Mouse (Mus musculus) regulatory T cell (primary cell): ENCODE results near the gene Thsd4.

Source experiments
- in situ Hi-C: fragments of 300-600 bp; cut with MboI, MseI; formaldehyde crosslinking; loops from one replicate; pipeline ENCODE4 v1.15.1; 2025; ENCODE audit warnings: high pct_unique_total_duplicates

Gene Thsd4

GRCm38 (mm10) chr9:60519601-60520000 is 2.2 kb downstream of the Thsd4 start:
- in situ Hi-C loops = no loop called here

GRCm38 (mm10) chr9:60518216-60518615 is 3.6 kb downstream of the Thsd4 start:
- in situ Hi-C loops = no loop called here

- in situ Hi-C loops = no loop called here
Observed at GRCm38 (mm10) chr9:60517148-60517547, 4.7 kb downstream of the Thsd4 start.

GRCm38 (mm10) chr9:60516379-60516778 is 5.5 kb downstream of the Thsd4 start:
- in situ Hi-C loops = no loop called here

GRCm38 (mm10) chr9:60513329-60513788 is 8.5 kb downstream of the Thsd4 start:
- in situ Hi-C loops = no loop called here

- in situ Hi-C loops = no loop called here
Observed at GRCm38 (mm10) chr9:60510876-60511275, 11.0 kb downstream of the Thsd4 start.

- in situ Hi-C loops = no loop called here
Observed at GRCm38 (mm10) chr9:60506136-60506535, 15.7 kb downstream of the Thsd4 start.

- in situ Hi-C loops = no loop called here
Observed at GRCm38 (mm10) chr9:60504378-60505285, 17.2 kb downstream of the Thsd4 start.

GRCm38 (mm10) chr9:60502220-60502619 is 19.6 kb downstream of the Thsd4 start:
- in situ Hi-C loops = no loop called here

- in situ Hi-C loops = no loop called here
Observed at GRCm38 (mm10) chr9:60501504-60502179, 20.2 kb downstream of the Thsd4 start.

GRCm38 (mm10) chr9:60492275-60492974 is 29.4 kb downstream of the Thsd4 start:
- in situ Hi-C loops = no loop called here

- in situ Hi-C loops = no loop called here
Observed at GRCm38 (mm10) chr9:60491489-60492100, 30.3 kb downstream of the Thsd4 start.

GRCm38 (mm10) chr9:60491079-60491478 is 30.8 kb downstream of the Thsd4 start:
- in situ Hi-C loops = no loop called here

- in situ Hi-C loops = no loop called here
Observed at GRCm38 (mm10) chr9:60488816-60489215, 33.0 kb downstream of the Thsd4 start.

- in situ Hi-C loops = no loop called here
Observed at GRCm38 (mm10) chr9:60482165-60482564, 39.7 kb downstream of the Thsd4 start.

- in situ Hi-C loops = no loop called here
Observed at GRCm38 (mm10) chr9:60480052-60480451, 41.8 kb downstream of the Thsd4 start.

GRCm38 (mm10) chr9:60478806-60479205 is 43.0 kb downstream of the Thsd4 start:
- in situ Hi-C loops = no loop called here

- in situ Hi-C loops = no loop called here
Observed at GRCm38 (mm10) chr9:60477991-60478750, 43.7 kb downstream of the Thsd4 start.

GRCm38 (mm10) chr9:60460010-60460982 is 61.5 kb downstream of the Thsd4 start:
- in situ Hi-C loops = no loop called here

- in situ Hi-C loops = no loop called here
Observed at GRCm38 (mm10) chr9:60458468-60458962, 63.3 kb downstream of the Thsd4 start.
